Mouse (Mus musculus) small intestine, adult 2 months (tissue): Measurements from ENCODE around the gene 4930539E08Rik.

Source experiments
- CTCF ChIP-seq: fragments of 200-500 bp; IDR thresholded peaks from 2 replicates; pipeline ENCODE4 v1.5.1; 2012; ENCODE audit warnings: low read depth, mild to moderate bottlenecking, control low read depth, inconsistent platforms, low read length, moderate library complexity, mixed read lengths; ENCODE audit not compliant: insufficient replicate concordance, insufficient read length; ENCODE audit errors: extremely low read depth
- POLR2A ChIP-seq: fragments of 200-500 bp; IDR thresholded peaks from 2 replicates; pipeline ENCODE4 v1.6.1; 2012; ENCODE audit warnings: low read depth, mild to moderate bottlenecking, control low read depth, inconsistent platforms, low read length, moderate library complexity

GRCm38 (mm10) chr17:28879931-28880391 is 35.2 kb downstream of the 4930539E08Rik start:
- TF ChIP-seq POLR2A (no peak), CTCF (peak; percentile 97)
